Mouse (Mus musculus) cortical plate, adult 2 months (tissue): ENCODE results near the gene Tmem63b.

Source experiments
- CTCF ChIP-seq: fragments of 200-500 bp; IDR thresholded peaks from 2 replicates; pipeline ENCODE4 v1.5.1; 2011; ENCODE audit warnings: mild to moderate bottlenecking, control low read depth, low read length; ENCODE audit not compliant: insufficient read depth; ENCODE audit errors: extremely low read depth
- POLR2A ChIP-seq: fragments of 200-500 bp; IDR thresholded peaks from 2 replicates; pipeline ENCODE4 v1.6.1; 2011; ENCODE audit warnings: mild to moderate bottlenecking, low read length, control low read depth; ENCODE audit not compliant: insufficient read depth; ENCODE audit errors: extremely low read depth

DNA sequence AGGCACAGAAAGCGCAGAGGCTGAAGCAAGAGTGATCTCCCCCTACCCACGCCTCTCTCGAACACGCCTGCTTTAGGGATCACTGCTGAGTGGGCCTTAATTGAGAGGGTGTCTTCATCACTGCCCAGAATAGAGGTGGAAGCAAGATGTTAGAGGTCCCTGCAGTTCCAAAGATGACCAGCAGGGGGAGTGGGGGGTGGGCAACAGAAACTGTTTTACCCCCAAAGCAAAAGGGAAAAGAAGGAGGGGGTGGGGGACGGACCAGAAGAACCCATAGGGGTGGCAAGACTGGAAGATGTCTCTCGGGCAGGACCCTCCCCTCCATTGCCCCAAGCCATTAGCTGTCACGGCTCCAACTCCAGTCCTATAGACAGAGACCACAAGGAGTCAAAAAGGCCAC is 8.6 kb downstream of the Tmem63b start:
- TF ChIP-seq POLR2A (no peak), CTCF (peak; percentile 67)
